Mouse (Mus musculus) adrenal gland, adult 8-10 months (tissue): ENCODE results near the gene Glra2. TPM values are rescaled to one million over a fixed set of nuclear protein-coding genes. Genes with fewer than 3 reads are reported as not detected.
"Not testable (repeated sequence)": the region's sequence is repeated elsewhere in the genome, so short reads cannot be mapped to it uniquely, and the experiment has no call there.

Source experiments
- DNase-seq: peaks from one replicate; pipeline ENCODE4 v3.0.0; 2022
- total RNA-seq, 4 experiments: library from RNA; stranded (reverse); gene quantifications; 2 replicates each; pipeline ENCODE4 v1.2.4; 2022

Gene Glra2
- total RNA-seq: not detected

- no peak for DNase-seq
Measured at GRCm38 (mm10) chrX:165326939-165327698, at the start of gene Glra2. Gene Glra2, minus strand, starts transcription at chrX:165327393.

GRCm38 (mm10) chrX:165362798-165363197 lies 35.6 kb upstream of the Glra2 start:
- DNase-seq: peak; percentile 50

GRCm38 (mm10) chrX:165344611-165345010 lies 17.4 kb upstream of the Glra2 start:
- DNase-seq: no peak

- peak; percentile 8 for DNase-seq
Measured at GRCm38 (mm10) chrX:165327699-165328333, 623 bp upstream of the Glra2 start.

- DNase-seq: no peak
Measured at GRCm38 (mm10) chrX:165193550-165193949, 133.6 kb downstream of the Glra2 start.

- DNase-seq: no peak
Measured at GRCm38 (mm10) chrX:165191170-165191569, 136.0 kb downstream of the Glra2 start.

GRCm38 (mm10) chrX:165182948-165183347 lies 144.2 kb downstream of the Glra2 start:
- DNase-seq: not testable (repeated sequence)

- no peak for DNase-seq
Measured at GRCm38 (mm10) chrX:165156549-165156948, 170.6 kb downstream of the Glra2 start.

- DNase-seq: no peak
Measured at GRCm38 (mm10) chrX:165104171-165104570, 223.0 kb downstream of the Glra2 start.
